ENCODE assay signal across 8 mouse cellular contexts in the genomic region with DNA sequence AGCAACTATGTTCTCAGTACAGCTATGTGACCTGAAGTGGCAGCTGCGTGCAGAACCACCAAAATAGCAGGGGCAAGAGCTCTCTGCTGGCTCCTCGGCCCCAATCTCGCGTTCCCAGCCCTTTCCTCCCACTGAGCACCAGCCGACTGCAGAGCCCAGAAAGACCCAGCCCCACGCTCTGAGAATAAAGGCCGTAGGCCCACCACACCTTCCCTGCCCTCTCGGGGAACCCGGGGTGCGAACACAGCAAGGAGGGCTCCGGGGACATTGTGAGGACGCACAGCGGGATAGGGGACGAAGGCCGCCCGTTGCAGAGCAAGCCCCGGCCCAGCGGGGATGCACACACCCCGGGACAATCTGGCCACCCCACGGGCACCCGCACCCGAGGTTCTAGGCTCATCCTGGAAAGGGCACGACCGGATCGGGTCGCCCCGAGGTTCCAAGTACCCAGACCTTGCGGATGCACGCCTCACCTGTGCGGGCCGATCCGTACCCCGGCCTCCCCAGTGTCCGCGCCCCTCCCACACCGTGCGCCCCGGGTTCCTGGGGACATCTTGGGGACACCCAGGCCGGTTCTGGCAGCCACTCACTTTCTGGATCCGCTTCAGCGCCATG. TPM values are rescaled to one million over a fixed set of nuclear protein-coding genes. Genes with fewer than 3 reads are reported as not detected.
DNase-seq lines count a peak whose midpoint lies in the region; ATAC-seq and TF ChIP-seq lines count a peak whose summit lies in the region.

No protein-coding gene starts in this region.

- peaks cover 1% of the 10 kb centered on the region; the same call in 1 of the 2 replicates for H3K79me2 ChIP-seq in heart, adult 2 months (replicated peaks; ENCODE audit: control insufficient read depth, insufficient read depth, low read length)

- TF ChIP-seq CTCF in heart, adult 2 months (IDR thresholded peaks at IDR 0.05) = no peak

- peaks cover 6% of the 10 kb centered on the region for H3K4me1 ChIP-seq in heart, adult 2 months (ENCODE audit: control insufficient read depth, insufficient read depth, low read length)
- peaks cover 28% of the 10 kb centered on the region for H3K4me1 ChIP-seq in midbrain, embryonic 16.5 days (ENCODE audit: control insufficient read depth, insufficient read depth, low read length)

- H3K9me3 ChIP-seq in midbrain, embryonic 16.5 days (replicated peaks; ENCODE audit: control insufficient read depth, low read length, poor library complexity, severe bottlenecking) = no peaks in the 10 kb centered on the region

- peaks cover 5% of the 10 kb centered on the region for H3K36me3 ChIP-seq in heart, adult 2 months (ENCODE audit: control insufficient read depth, insufficient read depth, low read length)
- no peaks in the 10 kb centered on the region for H3K36me3 ChIP-seq in midbrain, embryonic 16.5 days (ENCODE audit: control insufficient read depth, insufficient read depth, low read length)

- peak overlapping the region; percentile 89 for H3K27ac ChIP-seq in heart, adult 2 months
- H3K27ac ChIP-seq in midbrain, embryonic 16.5 days (ENCODE audit: low read length) = peak overlapping the region; percentile 91

- H3K4me2 ChIP-seq in midbrain, embryonic 16.5 days (ENCODE audit: low read length) = peak overlapping the region; percentile 60

- H3K27me3 ChIP-seq in heart, adult 2 months (ENCODE audit: control insufficient read depth, insufficient read depth, low read length) = no peaks in the 10 kb centered on the region
- H3K27me3 ChIP-seq in midbrain, embryonic 16.5 days (ENCODE audit: control insufficient read depth, insufficient read depth, low read depth, low read length) = no peaks in the 10 kb centered on the region

- peak overlapping the region; percentile 93 for H3K4me3 ChIP-seq in heart, adult 2 months
- H3K4me3 ChIP-seq in midbrain, embryonic 16.5 days (ENCODE audit: low read depth, low read length) = peak overlapping the region; percentile 93

- TF ChIP-seq EP300 in heart, adult 2 months (IDR thresholded peaks at IDR 0.05; ENCODE audit: insufficient read depth, low read depth, low read length) = no peak

- intact Hi-C loops in heart, postnatal 25 days (cut with DNase I) = loop anchor here (2.0 kb wide), 1 partner anchor 48 kb away; no protein-coding TSS in a partner anchor
- intact Hi-C loops in heart, adult 2 months (cut with DNase I) = loop anchor here (2.0 to 5.0 kb wide), 2 partner anchors 48 to 63 kb away; a partner anchor contains a TSS

- H3K9ac ChIP-seq in heart, adult 2 months (ENCODE audit: low read depth, low read length) = peak overlapping the region; percentile 92
- H3K9ac ChIP-seq in midbrain, embryonic 16.5 days (ENCODE audit: low read depth, low read length) = peak overlapping the region; percentile 99

- TF ChIP-seq POLR2A in heart, adult 2 months (IDR thresholded peaks at IDR 0.05; ENCODE audit: insufficient read depth, low read depth, low read length) = no peak

- DNase-seq in heart, adult 11 months = peak; percentile 92
- DNase-seq in heart, postnatal 25 days (ENCODE audit: low spot score) = no peak
- DNase-seq in A20 (ENCODE audit: low read depth, low spot score) = peak; percentile 71
- DNase-seq in embryo, embryonic 10 days (ENCODE audit: low spot score) = peak; percentile 64
- DNase-seq in heart, adult 2 months = peak in 1 of 2 experiments; percentile 48
- DNase-seq in kidney, postnatal 25 days = peak; percentile 12 to 39
- no peak for DNase-seq in adrenal gland, adult (ENCODE audit: inconsistent age in 2 of 2, low spot score in 1 of 2)

- ATAC-seq in midbrain, embryonic 16.5 days = peak; percentile 87

- WGBS in heart, adult 2 months = under 1% methylated on average over 41 of the region's 41 CpGs
- 0% methylated on average over 40 of the region's 41 CpGs for WGBS in midbrain, embryonic 16.5 days

RNA-seq across cellular contexts. Expression of a gene that starts 0.4 kb away (rescaled TPM):
- total RNA-seq in heart, postnatal 25 days (2021) = 10 to 100 TPM; 46.5 to 53.1 TPM
- 10 to 100 TPM; 40.5 to 46.8 TPM for total RNA-seq in heart, adult 2 months (2021)
- polyA plus RNA-seq in heart, adult 2 months (2012; rRNA removed) = 48.7 and 76.4 TPM in 2 replicates
- 187 and 193 TPM in 2 replicates for polyA plus RNA-seq in midbrain, embryonic 16.5 days (2015; fragmentation: Nextera tagmentation; extraction: Ambion mirVana)

RNA-seq across cellular contexts. Expression of a gene that starts 46.5 kb away (rescaled TPM):
- total RNA-seq in heart, postnatal 25 days (2021) = 10 to 100 TPM; 62.7 TPM
- total RNA-seq in heart, adult 2 months (2021) = 10 to 100 TPM; 61.0 to 67.5 TPM
- polyA plus RNA-seq in heart, adult 2 months (2012; rRNA removed) = 8.6 and 13.1 TPM in 2 replicates
- polyA plus RNA-seq in midbrain, embryonic 16.5 days (2015; fragmentation: Nextera tagmentation; extraction: Ambion mirVana) = 49.7 and 50.2 TPM in 2 replicates

Comparison
In these comparisons a context has a peak if more than half of its experiments do, and no peak if none do; other contexts are left out.
1. DNase-seq: peak in heart, adult 11 months (single experiment), A20 (single experiment), embryo, embryonic 10 days (single experiment) and kidney, postnatal 25 days (2 of 2); none in heart, postnatal 25 days (single experiment) and adrenal gland, adult (0 of 2).